ENCODE assay signal across 34 mouse cellular contexts in the genomic region with DNA sequence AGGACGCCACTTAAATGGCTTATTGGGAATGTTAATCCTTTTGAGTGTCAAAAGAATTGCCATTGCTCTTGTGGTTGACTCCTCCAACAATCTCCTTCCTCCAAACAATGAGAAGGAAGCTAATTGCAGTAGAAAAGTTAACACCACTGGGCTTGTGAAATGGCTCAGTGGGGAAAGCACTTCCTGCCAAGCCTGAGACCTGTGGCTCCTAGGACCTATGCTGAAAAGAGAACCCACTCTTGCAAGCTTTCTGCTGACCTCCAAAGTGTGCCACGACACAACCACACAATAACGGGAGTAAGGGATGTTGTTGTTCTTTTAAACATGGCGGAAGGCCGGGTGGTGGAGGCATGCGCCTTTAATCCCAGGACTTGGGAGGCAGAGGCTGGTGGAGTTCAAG. TPM values are rescaled to one million over a fixed set of nuclear protein-coding genes. Genes with fewer than 3 reads are reported as not detected.
DNase-seq lines count a peak whose midpoint lies in the region; ATAC-seq and TF ChIP-seq lines count a peak whose summit lies in the region.
"Had no signal": no experiment of that assay in that cellular context is flagged by ENCODE, and none has a peak within 500 bp of the region (broad histone marks: within the 10 kb centered on the region; RNA-seq: fewer than 3 reads in every experiment).

No protein-coding gene starts in this region.

- H3K36me3 ChIP-seq in lung, postnatal 0 days (ENCODE audit: insufficient read depth, low read length): no peaks in the 10 kb centered on the region
- H3K36me3 ChIP-seq: heart, embryonic 12.5 days; hindbrain, embryonic 15.5 days; kidney, embryonic 15.5 days; limb, embryonic 13.5 days; neural tube, embryonic 12.5 days had no signal

- no peak for TF ChIP-seq EP300 in lung, postnatal 0 days (IDR thresholded peaks at IDR 0.05)

- intact Hi-C loops in gastrocnemius, adult 2 months (cut with DNase I): no loop called here

- H3K9ac ChIP-seq in lung, postnatal 0 days (replicated peaks; ENCODE audit: low read depth): no peak overlapping the region
- H3K9ac ChIP-seq: forebrain, embryonic 13.5 days; heart, embryonic 12.5 days; hindbrain, embryonic 15.5 days; kidney, embryonic 15.5 days; limb, embryonic 13.5 days; neural tube, embryonic 12.5 days had no signal

- 88% methylated on average over 6 of the region's 6 CpGs for WGBS in lung, postnatal 0 days
- WGBS in lung, adult 2 months: 92% methylated on average over 6 of the region's 6 CpGs

- TF ChIP-seq POLR2A in lung, adult 2 months (IDR thresholded peaks at IDR 0.05; ENCODE audit: borderline replicate concordance, extremely low read depth, low read depth, low read length): no peak

- no peak for DNase-seq in gastrocnemius, adult 2 months
- DNase-seq in gastrocnemius, postnatal 25 days: no peak
- peak; percentile 36 for DNase-seq in lung, postnatal 0 days (ENCODE audit: low spot score)
- no peak for DNase-seq in lung, adult 2 months
- DNase-seq in thymus, postnatal 36 days: no peak
- DNase-seq in right cerebral cortex, postnatal 14 days: no peak
- DNase-seq: adrenal gland, postnatal 10 days; cerebellum, adult 11-12 months; cerebellum, adult 9-11 months; gastrocnemius, postnatal 14 days; heart, adult 2 months; kidney, adult 18-20 months; kidney, postnatal 25 days; lung, postnatal 14 days; right cerebral cortex, adult 18-20 months; right cerebral cortex, postnatal 4 days; thymus, adult 18-20 months; thymus, postnatal 25 days had no signal

- peak overlapping the region; percentile 76; the same call in 1 of the 2 replicates for H3K27ac ChIP-seq in gastrocnemius, adult 2 months
- H3K27ac ChIP-seq in lung, postnatal 0 days (ENCODE audit: low read length): no peak overlapping the region
- H3K27ac ChIP-seq: forebrain, embryonic 13.5 days; heart, adult 2 months; hindbrain, embryonic 15.5 days; layer of hippocampus, adult 2 months; left cerebral cortex, adult 2 months; limb, embryonic 13.5 days; midbrain, embryonic 10.5 days; neural tube, embryonic 12.5 days; stomach, postnatal 0 days had no signal

- no peaks in the 10 kb centered on the region for H3K9me3 ChIP-seq in lung, postnatal 0 days (ENCODE audit: low read length)
- H3K9me3 ChIP-seq: forebrain, embryonic 13.5 days; G1E; heart, embryonic 12.5 days; hindbrain, embryonic 15.5 days; kidney, embryonic 15.5 days; limb, embryonic 13.5 days; midbrain, embryonic 10.5 days; neural tube, embryonic 12.5 days had no signal

- H3K4me3 ChIP-seq in gastrocnemius, adult 2 months: no peak overlapping the region
- no peak overlapping the region for H3K4me3 ChIP-seq in lung, postnatal 0 days (ENCODE audit: low read depth, low read length)
- H3K4me3 ChIP-seq in lung, adult 2 months (replicated peaks; ENCODE audit: extremely low read depth, low read depth, low read length): no peak overlapping the region
- H3K4me3 ChIP-seq: forebrain, embryonic 13.5 days; heart, adult 2 months; heart, embryonic 12.5 days; hindbrain, embryonic 15.5 days; kidney, embryonic 15.5 days; layer of hippocampus, adult 2 months; left cerebral cortex, adult 2 months; limb, embryonic 13.5 days; midbrain, embryonic 10.5 days; myocyte; neural tube, embryonic 12.5 days had no signal

- H3K27me3 ChIP-seq in lung, postnatal 0 days (replicated peaks; ENCODE audit: insufficient read depth, low read length): no peaks in the 10 kb centered on the region
- H3K27me3 ChIP-seq: heart, embryonic 12.5 days; hindbrain, embryonic 15.5 days; kidney, embryonic 15.5 days; limb, embryonic 13.5 days; neural tube, embryonic 12.5 days had no signal

- no peaks in the 10 kb centered on the region; the same call in 1 of the 2 replicates for H3K4me1 ChIP-seq in lung, postnatal 0 days (ENCODE audit: insufficient read depth, low read depth, low read length)
- H3K4me1 ChIP-seq in lung, adult 2 months (ENCODE audit: control insufficient read depth, insufficient read depth, low read length): no peaks in the 10 kb centered on the region; the same call in 1 of the 2 replicates

- no peak overlapping the region for H3K4me2 ChIP-seq in lung, postnatal 0 days (replicated peaks; ENCODE audit: low read depth, low read length)
- H3K4me2 ChIP-seq: forebrain, embryonic 13.5 days; heart, embryonic 12.5 days; hindbrain, embryonic 15.5 days; kidney, embryonic 15.5 days; limb, embryonic 13.5 days; neural tube, embryonic 12.5 days had no signal

- TF ChIP-seq CTCF in gastrocnemius, adult 2 months (IDR thresholded peaks at IDR 0.05): no peak
- no peak for TF ChIP-seq CTCF in lung, postnatal 0 days (IDR thresholded peaks at IDR 0.05)
- no peak for TF ChIP-seq CTCF in lung, adult 2 months (IDR thresholded peaks at IDR 0.05; ENCODE audit: insufficient read depth, low read length)

- no peak for ATAC-seq in lung, postnatal 0 days
- peak; percentile 52 for ATAC-seq in granulocyte monocyte progenitor cell, adult 5-6 weeks (replicated peaks; ENCODE audit: poor library complexity, severe bottlenecking)
- peak; percentile 42 for ATAC-seq in megakaryocyte progenitor cell, adult 5-6 weeks (replicated peaks; ENCODE audit: poor library complexity)
- ATAC-seq: forebrain, embryonic 13.5 days had no signal

RNA-seq across cellular contexts. Expression of gene Arhgap19, which starts 4.3 kb away (rescaled TPM):
- 1 to 10 TPM; 7.7 to 9.6 TPM for total RNA-seq in gastrocnemius, adult 2 months (2021)
- 1 to 10 TPM; 6.1 to 8.1 TPM for total RNA-seq in gastrocnemius, postnatal 25 days (2021)
- 2.1 and 2.8 TPM in 2 replicates for polyA plus RNA-seq in lung, postnatal 0 days (2015; fragmentation: Nextera tagmentation; extraction: Ambion mirVana)
- 1.3 and 2.2 TPM in 2 replicates for polyA plus RNA-seq in lung, adult 2 months (2012; rRNA removed)
- 19.8 and 25.9 TPM in 2 replicates for total RNA-seq in granulocyte monocyte progenitor cell, adult 5-6 weeks (2014; fragmentation: Nextera tagmentation)
- 43.2 and 55.3 TPM in 2 replicates for total RNA-seq in granulocyte monocyte progenitor cell, adult 5-6 weeks (2017)
- 48.6 and 50.6 TPM in 2 replicates for total RNA-seq in megakaryocyte progenitor cell, adult 5-6 weeks (2015)
- 56.7 and 57.3 TPM in 2 replicates for total RNA-seq in megakaryocyte progenitor cell, adult 5-6 weeks (2017)

RNA-seq across cellular contexts. Expression of gene Frat1, which starts 32.2 kb away (rescaled TPM):
- 1 to 10 TPM; 6.3 to 6.8 TPM for total RNA-seq in gastrocnemius, adult 2 months (2021)
- total RNA-seq in gastrocnemius, postnatal 25 days (2021): 1 to 10 TPM; 5.9 to 7.3 TPM
- polyA plus RNA-seq in lung, postnatal 0 days (2015; fragmentation: Nextera tagmentation; extraction: Ambion mirVana): 12.8 and 14.1 TPM in 2 replicates
- polyA plus RNA-seq in lung, adult 2 months (2012; rRNA removed): 3.6 and 4.7 TPM in 2 replicates
- total RNA-seq in granulocyte monocyte progenitor cell, adult 5-6 weeks (2014; fragmentation: Nextera tagmentation): 2.6 and 5.6 TPM in 2 replicates
- total RNA-seq in granulocyte monocyte progenitor cell, adult 5-6 weeks (2017): 10.0 and 11.2 TPM in 2 replicates
- 9.1 TPM in 2 replicates for total RNA-seq in megakaryocyte progenitor cell, adult 5-6 weeks (2015)
- total RNA-seq in megakaryocyte progenitor cell, adult 5-6 weeks (2017): 9.5 and 11.7 TPM in 2 replicates

RNA-seq across cellular contexts. Expression of gene Frat2, which starts 50.4 kb away (rescaled TPM):
- 10 to 100 TPM; 15.6 to 22.2 TPM for total RNA-seq in gastrocnemius, adult 2 months (2021)
- total RNA-seq in gastrocnemius, postnatal 25 days (2021): 10 to 100 TPM; 19.7 to 22.4 TPM
- 4.6 and 5.9 TPM in 2 replicates for polyA plus RNA-seq in lung, postnatal 0 days (2015; fragmentation: Nextera tagmentation; extraction: Ambion mirVana)
- polyA plus RNA-seq in lung, adult 2 months (2012; rRNA removed): 3.3 and 4.3 TPM in 2 replicates
- total RNA-seq in granulocyte monocyte progenitor cell, adult 5-6 weeks (2014; fragmentation: Nextera tagmentation): 18.9 and 20.6 TPM in 2 replicates
- total RNA-seq in granulocyte monocyte progenitor cell, adult 5-6 weeks (2017): 25.7 and 33.4 TPM in 2 replicates
- 25.2 and 27.8 TPM in 2 replicates for total RNA-seq in megakaryocyte progenitor cell, adult 5-6 weeks (2015)
- total RNA-seq in megakaryocyte progenitor cell, adult 5-6 weeks (2017): 28.2 and 29.8 TPM in 2 replicates

RNA-seq across cellular contexts. Expression of gene Slit1, which starts 54.1 kb away (rescaled TPM):
- under 1 TPM; 0.28 to 0.81 TPM for total RNA-seq in gastrocnemius, adult 2 months (2021)
- total RNA-seq in gastrocnemius, postnatal 25 days (2021): under 1 TPM; 0.59 to 0.79 TPM
- polyA plus RNA-seq in lung, postnatal 0 days (2015; fragmentation: Nextera tagmentation; extraction: Ambion mirVana): 0.10 and 0.16 TPM in 2 replicates
- 0.03 and 0.13 TPM in 2 replicates for polyA plus RNA-seq in lung, adult 2 months (2012; rRNA removed)
- total RNA-seq in granulocyte monocyte progenitor cell, adult 5-6 weeks (2014; fragmentation: Nextera tagmentation): 0.30 TPM in 1 of 2 replicates, not detected in the other
- total RNA-seq in granulocyte monocyte progenitor cell, adult 5-6 weeks (2017): 0.15 and 0.17 TPM in 2 replicates
- total RNA-seq in megakaryocyte progenitor cell, adult 5-6 weeks (2015): not detected in 2 replicates
- total RNA-seq in megakaryocyte progenitor cell, adult 5-6 weeks (2017): 0.03 and 0.29 TPM in 2 replicates
- total RNA-seq: hematopoietic stem cell, adult 5-6 weeks had no signal
- polyA plus RNA-seq: heart, postnatal 0 days had no signal
